Mouse (Mus musculus): ENCODE results near the gene Chrnb4. TPM values are rescaled to one million over a fixed set of nuclear protein-coding genes. Genes with fewer than 3 reads are reported as not detected.

The Chrnb4 gene
- polyA plus RNA-seq (2012; ENCODE audit: insufficient read depth, insufficient read length, missing spikeins) = not detected in 2 replicates

- Histone ChIP-seq H3K27ac (ENCODE audit: insufficient read depth, low read depth, low read length) (no peak within 1 kb of the TSS), H3K4me3 (ENCODE audit: insufficient read depth, low read length) (peak within 1 kb of the TSS; percentile 33)
Observed at GRCm38 (mm10) chr9:55048211-55048880, at the start of gene Chrnb4. TSS of gene Chrnb4 (minus strand) at chr9:55048779.

DNA sequence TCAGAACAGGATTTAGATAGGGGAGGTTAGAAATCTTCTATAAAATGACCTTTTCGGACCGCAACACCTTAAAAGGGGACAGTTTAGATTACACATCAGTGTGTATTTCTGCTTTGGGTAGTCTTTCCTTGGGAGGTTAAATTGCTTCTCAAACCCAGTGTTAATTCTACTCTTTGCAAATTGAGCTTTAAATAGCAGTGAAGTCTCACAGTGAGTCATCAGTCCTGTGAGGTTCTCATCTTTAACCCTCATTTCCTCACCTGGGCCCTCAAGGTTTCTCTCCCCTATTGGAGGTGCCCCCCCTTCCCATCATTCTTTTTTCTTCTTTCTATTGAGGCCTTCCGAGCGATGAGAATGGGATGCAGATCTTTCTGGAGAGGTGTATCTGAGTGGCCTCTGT, 48.3 kb upstream of the Chrnb4 start:
- H3K4me3 ChIP-seq (ENCODE audit: insufficient read depth, low read length) = no peak overlapping the region
- no peaks in the 10 kb centered on the region for H3K4me1 ChIP-seq (ENCODE audit: control insufficient read depth, insufficient read depth, low read length)
- TF ChIP-seq POLR2A (IDR thresholded peaks at IDR 0.05; ENCODE audit: borderline replicate concordance, low read depth, low read length) = no peak
- TF ChIP-seq CTCF (IDR thresholded peaks at IDR 0.05; ENCODE audit: low read depth, low read length) = no peak
- no peak overlapping the region for H3K27ac ChIP-seq (ENCODE audit: insufficient read depth, low read depth, low read length)

More at GRCm38 (mm10) chr9:55048211-55048880, at the start of gene Chrnb4:
- H3K4me1 ChIP-seq (ENCODE audit: control insufficient read depth, insufficient read depth, low read length) = peaks cover 2% of the 10 kb centered on the region; the same call in 1 of the 2 replicates
- TF ChIP-seq POLR2A (IDR thresholded peaks at IDR 0.05; ENCODE audit: borderline replicate concordance, low read depth, low read length) (no peak), CTCF (IDR thresholded peaks at IDR 0.05; ENCODE audit: low read depth, low read length) (no peak)

- Histone ChIP-seq H3K4me1 (ENCODE audit: control insufficient read depth, insufficient read depth, low read length) (no peaks in the 10 kb centered on the region), H3K27ac (ENCODE audit: insufficient read depth, low read depth, low read length) (no peak overlapping the region), H3K4me3 (ENCODE audit: insufficient read depth, low read length) (no peak overlapping the region)
- TF ChIP-seq POLR2A (IDR thresholded peaks at IDR 0.05; ENCODE audit: borderline replicate concordance, low read depth, low read length) (no peak), CTCF (IDR thresholded peaks at IDR 0.05; ENCODE audit: low read depth, low read length) (no peak)
Observed at GRCm38 (mm10) chr9:55096033-55096432, 47.5 kb upstream of the Chrnb4 start.

DNA sequence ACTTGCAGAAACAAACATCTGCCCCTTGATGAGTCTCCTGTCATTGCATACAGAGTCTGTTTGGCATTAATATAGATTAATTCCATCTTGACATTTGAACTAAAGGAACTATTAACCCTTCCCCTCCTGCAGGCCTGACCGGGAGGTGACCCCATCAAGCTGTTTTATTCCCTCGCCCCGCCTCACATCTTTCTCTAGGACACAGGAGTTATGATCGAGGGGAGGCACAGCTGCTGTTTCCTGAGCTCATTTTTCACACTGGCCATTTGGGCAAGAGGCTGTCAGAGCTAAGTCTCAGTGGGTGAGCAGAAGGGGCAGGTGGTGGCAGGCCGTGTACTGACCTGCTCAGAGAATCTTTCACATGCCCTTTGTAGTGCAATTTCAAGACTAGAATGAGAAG, 41.6 kb upstream of the Chrnb4 start:
- TF ChIP-seq CTCF (IDR thresholded peaks at IDR 0.05; ENCODE audit: low read depth, low read length) (no peak), POLR2A (IDR thresholded peaks at IDR 0.05; ENCODE audit: borderline replicate concordance, low read depth, low read length) (no peak)

DNA sequence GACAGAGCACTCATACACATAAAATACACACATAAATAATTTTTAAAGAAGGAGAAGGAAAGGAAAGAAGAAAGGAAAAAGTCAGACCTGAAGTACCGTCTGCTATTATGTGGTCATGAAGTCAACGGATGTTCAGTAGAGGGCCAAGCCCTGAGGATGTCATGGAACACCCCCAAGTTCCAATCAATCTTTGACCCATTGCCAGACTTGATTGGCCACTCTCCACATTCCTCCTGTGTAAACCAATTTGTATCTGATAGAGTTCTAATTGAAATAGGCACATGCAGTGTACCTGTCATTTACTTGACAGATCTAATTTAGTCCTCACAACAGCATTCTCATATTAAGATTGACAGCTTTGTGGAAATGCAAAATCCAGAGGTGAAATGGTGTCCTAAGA, 40.6 kb upstream of the Chrnb4 start:
- Histone ChIP-seq H3K4me1 (ENCODE audit: control insufficient read depth, insufficient read depth, low read length) (no peaks in the 10 kb centered on the region), H3K27ac (ENCODE audit: insufficient read depth, low read depth, low read length) (no peak overlapping the region)
- no peak for TF ChIP-seq POLR2A (IDR thresholded peaks at IDR 0.05; ENCODE audit: borderline replicate concordance, low read depth, low read length)
- no peak for TF ChIP-seq CTCF (IDR thresholded peaks at IDR 0.05; ENCODE audit: low read depth, low read length)

More for the DNA sequence above, 41.6 kb upstream of the Chrnb4 start:
- Histone ChIP-seq H3K27ac (ENCODE audit: insufficient read depth, low read depth, low read length) (no peak overlapping the region), H3K4me3 (ENCODE audit: insufficient read depth, low read length) (no peak overlapping the region), H3K4me1 (ENCODE audit: control insufficient read depth, insufficient read depth, low read length) (no peaks in the 10 kb centered on the region)

GRCm38 (mm10) chr9:55083154-55083913, 34.8 kb upstream of the Chrnb4 start:
- Histone ChIP-seq H3K27ac (ENCODE audit: insufficient read depth, low read depth, low read length) (no peak overlapping the region), H3K4me1 (ENCODE audit: control insufficient read depth, insufficient read depth, low read length) (no peaks in the 10 kb centered on the region)
- TF ChIP-seq CTCF (IDR thresholded peaks at IDR 0.05; ENCODE audit: low read depth, low read length) (no peak), POLR2A (IDR thresholded peaks at IDR 0.05; ENCODE audit: borderline replicate concordance, low read depth, low read length) (no peak)

More for the DNA sequence above, 40.6 kb upstream of the Chrnb4 start:
- no peak overlapping the region for H3K4me3 ChIP-seq (ENCODE audit: insufficient read depth, low read length)

GRCm38 (mm10) chr9:55067965-55068265, 19.3 kb upstream of the Chrnb4 start:
- Histone ChIP-seq H3K4me3 (ENCODE audit: insufficient read depth, low read length) (no peak overlapping the region), H3K27ac (ENCODE audit: insufficient read depth, low read depth, low read length) (no peak overlapping the region), H3K4me1 (ENCODE audit: control insufficient read depth, insufficient read depth, low read length) (no peaks in the 10 kb centered on the region)
- TF ChIP-seq POLR2A (IDR thresholded peaks at IDR 0.05; ENCODE audit: borderline replicate concordance, low read depth, low read length) (no peak), CTCF (IDR thresholded peaks at IDR 0.05; ENCODE audit: low read depth, low read length) (no peak)

More at GRCm38 (mm10) chr9:55083154-55083913, 34.8 kb upstream of the Chrnb4 start:
- no peak overlapping the region for H3K4me3 ChIP-seq (ENCODE audit: insufficient read depth, low read length)

GRCm38 (mm10) chr9:55067260-55067964, 18.8 kb upstream of the Chrnb4 start:
- no peak overlapping the region for H3K27ac ChIP-seq (ENCODE audit: insufficient read depth, low read depth, low read length)
- TF ChIP-seq POLR2A (IDR thresholded peaks at IDR 0.05; ENCODE audit: borderline replicate concordance, low read depth, low read length) (no peak), CTCF (IDR thresholded peaks at IDR 0.05; ENCODE audit: low read depth, low read length) (no peak)
- no peaks in the 10 kb centered on the region for H3K4me1 ChIP-seq (ENCODE audit: control insufficient read depth, insufficient read depth, low read length)
- no peak overlapping the region for H3K4me3 ChIP-seq (ENCODE audit: insufficient read depth, low read length)

- no peak overlapping the region for H3K4me3 ChIP-seq (ENCODE audit: insufficient read depth, low read length)
- H3K27ac ChIP-seq (ENCODE audit: insufficient read depth, low read depth, low read length) = no peak overlapping the region
- H3K4me1 ChIP-seq (ENCODE audit: control insufficient read depth, insufficient read depth, low read length) = no peaks in the 10 kb centered on the region
- TF ChIP-seq POLR2A (IDR thresholded peaks at IDR 0.05; ENCODE audit: borderline replicate concordance, low read depth, low read length) = no peak
- TF ChIP-seq CTCF (IDR thresholded peaks at IDR 0.05; ENCODE audit: low read depth, low read length) = no peak
Observed at GRCm38 (mm10) chr9:55065241-55065640, 16.7 kb upstream of the Chrnb4 start.
